8 mouse cellular contexts compared by ENCODE assay signal in the genomic region with DNA sequence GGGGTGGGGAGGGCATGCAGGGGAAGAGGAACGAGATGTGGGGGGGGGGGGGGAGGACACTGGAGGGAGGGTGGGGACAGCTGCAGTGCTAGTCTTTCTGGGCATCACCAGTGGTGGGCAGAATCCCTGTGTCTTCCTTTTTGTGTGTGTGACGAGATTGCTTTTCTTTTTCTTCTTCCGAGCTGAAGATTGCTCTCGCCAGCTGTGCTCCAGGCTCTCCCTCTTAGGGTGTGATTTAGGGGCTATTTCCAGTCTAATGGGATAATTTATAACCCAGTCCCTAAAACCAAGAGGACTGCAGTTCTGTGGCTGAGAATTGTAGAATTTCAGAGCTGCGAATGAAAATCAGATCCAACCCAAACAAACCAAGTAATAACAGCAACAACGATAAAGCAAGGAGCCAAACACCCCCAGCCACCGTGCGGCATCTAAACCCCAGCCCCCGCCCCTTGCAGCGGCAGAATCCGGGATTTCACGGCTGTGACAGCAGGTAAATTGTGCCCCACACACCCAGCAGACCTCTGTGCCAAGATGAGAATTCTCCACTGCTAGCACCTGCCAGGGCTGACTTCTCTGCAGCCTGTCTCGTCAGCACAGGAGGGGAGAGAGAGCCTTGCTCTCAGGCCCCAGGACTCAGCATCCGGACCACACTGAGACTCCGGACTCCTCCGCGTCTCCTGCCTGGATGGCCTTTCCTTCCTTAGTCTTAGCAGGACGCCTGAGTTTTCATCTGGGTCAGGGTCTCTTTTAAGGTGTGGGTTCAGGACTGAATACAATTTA.
DNase-seq lines count a peak whose midpoint lies in the region; ATAC-seq and TF ChIP-seq lines count a peak whose summit lies in the region.

No protein-coding gene starts in this region.

- peaks cover 28% of the 10 kb centered on the region for H3K4me1 ChIP-seq in neural tube, embryonic 11.5 days (ENCODE audit: control insufficient read depth, insufficient read depth, low read length)
- H3K4me1 ChIP-seq in embryonic facial prominence, embryonic 14.5 days (ENCODE audit: control insufficient read depth, insufficient read depth, low read length): peaks cover 34% of the 10 kb centered on the region
- no peaks in the 10 kb centered on the region for H3K4me1 ChIP-seq in intestine, postnatal 0 days (replicated peaks; ENCODE audit: control insufficient read depth, insufficient read depth, low read length)
- H3K4me1 ChIP-seq in midbrain, embryonic 14.5 days (ENCODE audit: control insufficient read depth, insufficient read depth, low read length): peaks cover 30% of the 10 kb centered on the region

- H3K9me3 ChIP-seq in neural tube, embryonic 11.5 days (ENCODE audit: control insufficient read depth, low read length): no peaks in the 10 kb centered on the region
- no peaks in the 10 kb centered on the region for H3K9me3 ChIP-seq in embryonic facial prominence, embryonic 14.5 days (ENCODE audit: control insufficient read depth, low read length)
- H3K9me3 ChIP-seq in intestine, postnatal 0 days (ENCODE audit: control insufficient read depth): no peaks in the 10 kb centered on the region
- H3K9me3 ChIP-seq in midbrain, embryonic 14.5 days (ENCODE audit: control insufficient read depth, low read length): no peaks in the 10 kb centered on the region

- WGBS in neural tube, embryonic 11.5 days: 1% methylated on average over 17 of the region's 18 CpGs
- 4% methylated on average over 17 of the region's 18 CpGs for WGBS in embryonic facial prominence, embryonic 14.5 days
- 6% methylated on average over 18 of the region's 18 CpGs for WGBS in intestine, postnatal 0 days
- 2% methylated on average over 18 of the region's 18 CpGs for WGBS in midbrain, embryonic 14.5 days

- peak overlapping the region; percentile 25 for H3K4me3 ChIP-seq in neural tube, embryonic 11.5 days (ENCODE audit: low read depth, low read length)
- peak overlapping the region; percentile 22 for H3K4me3 ChIP-seq in embryonic facial prominence, embryonic 14.5 days (ENCODE audit: low read depth, low read length)
- H3K4me3 ChIP-seq in intestine, postnatal 0 days (ENCODE audit: low read depth, low read length): 0 out of 2 replicates have a peak overlapping the region, but pooled peaks have one; percentile 2
- H3K4me3 ChIP-seq in midbrain, embryonic 14.5 days (replicated peaks; ENCODE audit: low read depth, low read length): peak overlapping the region; percentile 20

- H3K4me2 ChIP-seq in neural tube, embryonic 11.5 days (ENCODE audit: low read depth): peak overlapping the region; percentile 65
- peak overlapping the region; percentile 50 for H3K4me2 ChIP-seq in embryonic facial prominence, embryonic 14.5 days (ENCODE audit: low read depth, low read length)
- peak overlapping the region; percentile 43 for H3K4me2 ChIP-seq in intestine, postnatal 0 days (replicated peaks; ENCODE audit: low read depth)
- H3K4me2 ChIP-seq in midbrain, embryonic 14.5 days (ENCODE audit: low read length): peak overlapping the region; percentile 59

- peak overlapping the region; percentile 76 for H3K27ac ChIP-seq in neural tube, embryonic 11.5 days (ENCODE audit: low read depth, low read length)
- H3K27ac ChIP-seq in embryonic facial prominence, embryonic 14.5 days (replicated peaks; ENCODE audit: low read depth, low read length): no peak overlapping the region
- no peak overlapping the region for H3K27ac ChIP-seq in intestine, postnatal 0 days (ENCODE audit: low read depth, low read length)
- no peak overlapping the region for H3K27ac ChIP-seq in midbrain, embryonic 14.5 days (replicated peaks; ENCODE audit: low read depth, low read length)

- 0 out of 2 replicates have a peak, but pooled peaks cover 2% of the 10 kb centered on the region for H3K27me3 ChIP-seq in neural tube, embryonic 11.5 days (ENCODE audit: control insufficient read depth, insufficient read depth, low read length)
- 0 out of 2 replicates have a peak, but pooled peaks cover 3% of the 10 kb centered on the region for H3K27me3 ChIP-seq in embryonic facial prominence, embryonic 14.5 days (replicated peaks; ENCODE audit: control insufficient read depth, insufficient read depth, low read length)
- H3K27me3 ChIP-seq in intestine, postnatal 0 days (replicated peaks; ENCODE audit: control insufficient read depth, insufficient read depth, low read length): peaks cover 2% of the 10 kb centered on the region; the same call in 1 of the 2 replicates
- H3K27me3 ChIP-seq in midbrain, embryonic 14.5 days (ENCODE audit: control insufficient read depth, insufficient read depth, low read length): peaks cover 3% of the 10 kb centered on the region; the same call in 1 of the 2 replicates

- H3K36me3 ChIP-seq in neural tube, embryonic 11.5 days (ENCODE audit: control insufficient read depth, insufficient read depth, low read length): no peaks in the 10 kb centered on the region
- no peaks in the 10 kb centered on the region for H3K36me3 ChIP-seq in embryonic facial prominence, embryonic 14.5 days (ENCODE audit: control insufficient read depth, insufficient read depth, low read length)
- no peaks in the 10 kb centered on the region for H3K36me3 ChIP-seq in intestine, postnatal 0 days (ENCODE audit: control insufficient read depth, insufficient read depth)
- H3K36me3 ChIP-seq in midbrain, embryonic 14.5 days (ENCODE audit: control insufficient read depth, insufficient read depth, low read length): no peaks in the 10 kb centered on the region

- H3K9ac ChIP-seq in neural tube, embryonic 11.5 days (ENCODE audit: low read length): peak overlapping the region; percentile 42
- peak overlapping the region; percentile 2; the same call in 1 of the 2 replicates for H3K9ac ChIP-seq in embryonic facial prominence, embryonic 14.5 days (ENCODE audit: low read depth, low read length)
- H3K9ac ChIP-seq in intestine, postnatal 0 days (ENCODE audit: low read depth, low read length): no peak overlapping the region
- peak overlapping the region; percentile 46 for H3K9ac ChIP-seq in midbrain, embryonic 14.5 days (replicated peaks; ENCODE audit: low read length)

- peak; percentile 60 for ATAC-seq in neural tube, embryonic 11.5 days (ENCODE audit: insufficient read depth, low FRiP score, low TSS enrichment)
- peak; percentile 35; the same call in 1 of the 2 replicates for ATAC-seq in embryonic facial prominence, embryonic 14.5 days (ENCODE audit: low read depth)
- ATAC-seq in intestine, postnatal 0 days: no peak
- no peak for ATAC-seq in midbrain, embryonic 14.5 days (ENCODE audit: low FRiP score, low TSS enrichment)

- no peak for TF ChIP-seq CTCF in intestine, postnatal 0 days (IDR thresholded peaks at IDR 0.05; ENCODE audit: low read depth)

- peak; percentile 60 for DNase-seq in neural tube, embryonic 11.5 days (ENCODE audit: low spot score)
- no peak for DNase-seq in neural tube, embryonic 10.5 days (ENCODE audit: extremely low spot score, low spot score)
- peak; percentile 39 for DNase-seq in embryonic facial prominence, embryonic 14.5 days (ENCODE audit: low spot score)
- DNase-seq in midbrain, embryonic 14.5 days: peak; percentile 52
- no peak for DNase-seq in testis, postnatal 10 days (ENCODE audit: low spot score)
- DNase-seq in layer of hippocampus, postnatal 36 days: no peak
- no peak for DNase-seq in spleen, postnatal 36 days (ENCODE audit: low spot score in 2 of 2)

Comparison
In these comparisons a context has a peak if more than half of its experiments do, and no peak if none do; other contexts are left out.
1. DNase-seq: peak in neural tube, embryonic 11.5 days (single experiment), embryonic facial prominence, embryonic 14.5 days (single experiment) and midbrain, embryonic 14.5 days (single experiment); none in neural tube, embryonic 10.5 days (single experiment), testis, postnatal 10 days (single experiment), layer of hippocampus, postnatal 36 days (0 of 2) and spleen, postnatal 36 days (0 of 2).
2. ATAC-seq: peak in neural tube, embryonic 11.5 days (single experiment) and embryonic facial prominence, embryonic 14.5 days (single experiment); none in intestine, postnatal 0 days (single experiment) and midbrain, embryonic 14.5 days (single experiment).
3. Peak in every context shown above with its lines, with median percentiles within 50 percentile points of each other: H3K4me2 ChIP-seq and H3K4me3 ChIP-seq.